1 mouse cellular context compared by ENCODE assay signal in genomic region chr10:84898144-84898979, GRCm38 (mm10).
TF ChIP-seq lines count a peak whose summit lies in the region.

No protein-coding gene starts in this region.

TF ChIP-seq in MEL, 35 proteins besides CTCF, POLR2A, EP300 and RAD21 (continued from another document):
- TF ChIP-seq MEF2A (IDR thresholded peaks at IDR 0.05; ENCODE audit: extremely low read depth, insufficient replicate concordance, low read depth, low read length, poor library complexity, severe bottlenecking) (peak; percentile 77; the same call in 1 of the 2 replicates), SIN3A (IDR thresholded peaks at IDR 0.05; ENCODE audit: low read length) (no peak), GATA1 (IDR thresholded peaks at IDR 0.05; ENCODE audit: low read depth, low read length) (peak; percentile 74), TCF12 (IDR thresholded peaks at IDR 0.05; ENCODE audit: low read depth, low read length) (peak; percentile 84), NELFE (IDR thresholded peaks at IDR 0.05; ENCODE audit: low read depth, low read length) (no peak), CHD1 (IDR thresholded peaks at IDR 0.05; ENCODE audit: low read depth, low read length) (no peak), KAT2A (conservative IDR thresholded peaks at IDR 0.05; ENCODE audit: low read depth, low read length) (no peak), POLR2AphosphoS2 (IDR thresholded peaks at IDR 0.05; ENCODE audit: low read length) (no peak), MYB (IDR thresholded peaks at IDR 0.05; ENCODE audit: low read depth, low read length) (no peak), MAX (IDR thresholded peaks at IDR 0.05; ENCODE audit: low read length) (no peak; the same call in 1 of the 2 replicates), POLR2AphosphoS5 (IDR thresholded peaks at IDR 0.05; ENCODE audit: borderline replicate concordance, low read depth, low read length) (no peak), USF1 (IDR thresholded peaks at IDR 0.05; ENCODE audit: low read depth, low read length) (no peak), ELF1 (IDR thresholded peaks at IDR 0.05; ENCODE audit: low read depth, low read length) (no peak), NRF1 (IDR thresholded peaks at IDR 0.05; ENCODE audit: insufficient read depth, low read depth, low read length, poor library complexity, severe bottlenecking) (no peak), CHD2 (IDR thresholded peaks at IDR 0.05; ENCODE audit: low read length) (no peak), ETS1 (IDR thresholded peaks at IDR 0.05; ENCODE audit: low read depth, low read length) (peak; percentile 87), JUND (IDR thresholded peaks at IDR 0.05; ENCODE audit: low read depth, low read length) (no peak), ZNF384 (IDR thresholded peaks at IDR 0.05; ENCODE audit: low read depth, low read length) (no peak), ZKSCAN1 (IDR thresholded peaks at IDR 0.05; ENCODE audit: low read depth, low read length) (no peak), E2F4 (IDR thresholded peaks at IDR 0.05; ENCODE audit: borderline replicate concordance, low read depth, low read length) (no peak), GABPA (IDR thresholded peaks at IDR 0.05; ENCODE audit: low read depth, low read length) (no peak), MAFK (IDR thresholded peaks at IDR 0.05; ENCODE audit: borderline replicate concordance, low read depth, low read length) (peak; percentile 40; the same call in 1 of the 2 replicates), USF2 (IDR thresholded peaks at IDR 0.05; ENCODE audit: borderline replicate concordance in 1 of 2, insufficient read depth in 1 of 2, low read depth in 1 of 2, low read length in 2 of 2) (no peak), UBTF (IDR thresholded peaks at IDR 0.05; ENCODE audit: borderline replicate concordance, insufficient read depth, low read depth, low read length) (no peak), SMC3 (IDR thresholded peaks at IDR 0.05; ENCODE audit: low read depth, low read length) (no peak), RCOR1 (IDR thresholded peaks at IDR 0.05; ENCODE audit: low read depth, low read length) (peak; percentile 52; the same call in 1 of the 2 replicates), ZC3H11A (IDR thresholded peaks at IDR 0.05; ENCODE audit: low read depth, low read length) (no peak), HCFC1 (IDR thresholded peaks at IDR 0.05; ENCODE audit: low read depth, low read length) (0 out of 2 replicates have a peak, but pooled peaks have one; percentile 25), ZMIZ1 (IDR thresholded peaks at IDR 0.05; ENCODE audit: low read depth, low read length) (no peak), TBP (IDR thresholded peaks at IDR 0.05; ENCODE audit: low read depth, low read length) (no peak), MXI1 (IDR thresholded peaks at IDR 0.05; ENCODE audit: low read depth, low read length) (no peak), MAZ (IDR thresholded peaks at IDR 0.05; ENCODE audit: low read depth, low read length) (no peak), BHLHE40 (IDR thresholded peaks at IDR 0.05; ENCODE audit: borderline replicate concordance, low read depth, low read length) (no peak; the same call in 1 of the 2 replicates), MYC (IDR thresholded peaks at IDR 0.05; ENCODE audit: low read depth, low read length) (no peak)
